Mouse (Mus musculus) erythroblast, embryonic 14.5 days (primary cell): ENCODE data around the gene Gm45808.

Source experiments
- GATA1 ChIP-seq: IDR thresholded peaks from 2 replicates; pipeline ENCODE4 v1.6.1; 2012; ENCODE audit warnings: low read length, inconsistent platforms, mixed read lengths
- TAL1 ChIP-seq: IDR thresholded peaks from 3 replicates; pipeline ENCODE4 v1.6.1; 2012; ENCODE audit warnings: low read length, inconsistent platforms, mixed read lengths

GRCm38 (mm10) chr7:45419859-45420614 is 66.6 kb downstream of the Gm45808 start:
- TF ChIP-seq TAL1 (no peak), GATA1 (no peak)
